Mouse (Mus musculus): Measurements from ENCODE around the gene Camsap1. TPM values are rescaled to one million over a fixed set of nuclear protein-coding genes. Genes with fewer than 3 reads are reported as not detected.

Gene Camsap1
- total and polyA plus RNA-seq, 3 experiments, result 6.2 to 22.1 (median 17.2) TPM

GRCm38 (mm10) chr2:26011420-26011819 is 28.3 kb upstream of the Camsap1 start:
- Histone ChIP-seq H3K27ac (ENCODE audit: insufficient read depth, low read depth) (no peak overlapping the region), H3K4me2 (ENCODE audit: insufficient read depth, low read depth, poor library complexity, severe bottlenecking) (no peak overlapping the region), H3K4me3 (replicated peaks in 1 of 3; ENCODE audit: low read depth in 2 of 3, low read length in 2 of 3, poor library complexity in 1 of 3) (no peak overlapping the region), H3K79me2 (replicated peaks; ENCODE audit: control insufficient read depth, extremely low read depth, insufficient read depth, poor library complexity, severe bottlenecking) (no peaks in the 10 kb centered on the region), H3K9me3 (replicated peaks; ENCODE audit: low read length) (no peaks in the 10 kb centered on the region), H3K27me3 (replicated peaks) (no peaks in the 10 kb centered on the region), H3K36me3 (replicated peaks in 1 of 2; ENCODE audit: control insufficient read depth in 1 of 2, insufficient read depth in 1 of 2, low read length in 1 of 2) (peaks cover 81 to 95% of the 10 kb centered on the region in 2 experiments), H3K4me1 (ENCODE audit: control insufficient read depth in 1 of 2, insufficient read depth in 2 of 2) (0 out of 4 replicates have a peak, but pooled peaks cover 0 to 2% of the 10 kb centered on the region in 2 experiments), H3K9ac (ENCODE audit: insufficient read depth, low read depth) (no peak overlapping the region)
- DNase-seq (ENCODE audit: extremely low read depth), result no peak
- no peak for TF ChIP-seq PAX5 (IDR thresholded peaks at IDR 0.05; ENCODE audit: low read length)
- TF ChIP-seq NELFE (IDR thresholded peaks at IDR 0.05; ENCODE audit: low read depth, low read length), result no peak
- no peak for TF ChIP-seq E2F4 (IDR thresholded peaks at IDR 0.05; ENCODE audit: insufficient replicate concordance, low read depth, low read length)
- no peak for TF ChIP-seq HCFC1 (IDR thresholded peaks at IDR 0.05; ENCODE audit: low read depth, low read length)
- TF ChIP-seq CTCF (conservative IDR thresholded peaks at IDR 0.05 in 1 of 2, IDR thresholded peaks at IDR 0.05 in 1 of 2; ENCODE audit: low read depth in 2 of 2, low read length in 2 of 2), result no peak
- no peak for TF ChIP-seq CHD2 (IDR thresholded peaks at IDR 0.05; ENCODE audit: low read length)
- TF ChIP-seq RAD21 (IDR thresholded peaks at IDR 0.05; ENCODE audit: low read depth, low read length), result no peak
- TF ChIP-seq ZMIZ1 (IDR thresholded peaks at IDR 0.05; ENCODE audit: low read depth, low read length), result no peak
- no peak for TF ChIP-seq MAZ (IDR thresholded peaks at IDR 0.05; ENCODE audit: low read depth, low read length)
- in situ Hi-C loops (cut with MboI; ENCODE audit: low pct_ligation_motif_present, low pct_unique_long_range_greater_than_20kb, low sequenced_read_pairs), result no loop called here
- dilution Hi-C loops (cut with MboI; ENCODE audit: extremely low pct_ligation_motif_present, extremely low pct_unique_long_range_greater_than_20kb, low sequenced_read_pairs), result no loop called here

DNA sequence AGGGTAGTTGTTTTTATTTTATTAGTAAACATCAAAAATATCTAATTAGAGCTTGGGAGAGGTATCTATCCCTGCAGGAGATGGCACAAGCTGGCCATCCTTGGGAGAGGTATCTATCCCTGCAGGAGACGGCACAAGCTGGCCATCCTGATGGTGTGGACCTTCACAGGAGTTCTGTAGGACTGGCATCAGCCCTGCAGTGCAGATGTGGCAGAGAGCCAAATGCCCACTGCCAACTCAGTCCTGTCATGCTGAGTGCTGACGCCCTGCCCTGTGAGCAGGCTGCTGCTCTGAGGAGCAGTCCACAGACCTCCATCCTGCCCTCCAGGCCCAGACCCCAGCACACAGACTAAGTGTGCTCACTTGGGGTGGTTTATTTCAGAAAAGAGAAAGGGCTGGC is 18.9 kb upstream of the Camsap1 start:
- Histone ChIP-seq H3K9ac (ENCODE audit: insufficient read depth, low read depth) (no peak overlapping the region), H3K4me3 (replicated peaks in 1 of 3; ENCODE audit: low read depth in 2 of 3, low read length in 2 of 3, poor library complexity in 1 of 3) (no peak overlapping the region), H3K4me2 (ENCODE audit: insufficient read depth, low read depth, poor library complexity, severe bottlenecking) (no peak overlapping the region), H3K79me2 (replicated peaks; ENCODE audit: control insufficient read depth, extremely low read depth, insufficient read depth, poor library complexity, severe bottlenecking) (no peaks in the 10 kb centered on the region), H3K27ac (ENCODE audit: insufficient read depth, low read depth) (no peak overlapping the region), H3K36me3 (replicated peaks in 1 of 2; ENCODE audit: control insufficient read depth in 1 of 2, insufficient read depth in 1 of 2, low read length in 1 of 2) (peaks cover 60 to 94% of the 10 kb centered on the region in 2 experiments), H3K4me1 (ENCODE audit: control insufficient read depth in 1 of 2, insufficient read depth in 2 of 2) (0 out of 4 replicates have a peak, but pooled peaks cover 0 to 3% of the 10 kb centered on the region in 2 experiments), H3K27me3 (replicated peaks) (no peaks in the 10 kb centered on the region), H3K9me3 (replicated peaks; ENCODE audit: low read length) (no peaks in the 10 kb centered on the region)
- no peak for TF ChIP-seq SIN3A (IDR thresholded peaks at IDR 0.05; ENCODE audit: low read length)
- dilution Hi-C loops (cut with MboI; ENCODE audit: extremely low pct_ligation_motif_present, extremely low pct_unique_long_range_greater_than_20kb, low sequenced_read_pairs) (no loop called here), in situ Hi-C loops (cut with MboI; ENCODE audit: low pct_ligation_motif_present, low pct_unique_long_range_greater_than_20kb, low sequenced_read_pairs) (no loop called here)
- no peak for DNase-seq (ENCODE audit: extremely low read depth)

DNA sequence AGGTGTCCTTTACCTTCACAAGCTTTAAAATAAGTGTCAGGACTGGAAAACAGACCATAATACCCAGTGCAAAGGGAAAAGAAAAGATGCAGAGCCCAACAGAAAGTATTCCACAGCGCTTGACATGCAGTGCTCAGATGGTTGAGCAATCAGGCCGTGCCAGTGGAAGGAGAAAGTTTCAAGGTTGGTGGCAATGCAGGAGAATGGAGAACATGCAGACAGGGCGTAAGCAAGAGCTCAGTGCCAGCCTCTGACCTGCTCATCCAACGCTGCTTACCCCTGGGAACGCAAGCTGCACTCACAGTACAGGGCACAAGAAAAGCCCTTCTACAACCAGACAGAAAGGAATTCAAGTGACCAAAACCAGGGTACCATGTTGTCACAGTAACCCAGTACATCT is 18.1 kb upstream of the Camsap1 start:
- Histone ChIP-seq H3K9me3 (replicated peaks; ENCODE audit: low read length) (no peaks in the 10 kb centered on the region), H3K4me3 (replicated peaks in 1 of 3; ENCODE audit: low read depth in 2 of 3, low read length in 2 of 3, poor library complexity in 1 of 3) (no peak overlapping the region), H3K9ac (ENCODE audit: insufficient read depth, low read depth) (no peak overlapping the region), H3K27me3 (replicated peaks) (no peaks in the 10 kb centered on the region), H3K4me1 (ENCODE audit: control insufficient read depth in 1 of 2, insufficient read depth in 2 of 2) (no peaks in the 10 kb centered on the region), H3K79me2 (replicated peaks; ENCODE audit: control insufficient read depth, extremely low read depth, insufficient read depth, poor library complexity, severe bottlenecking) (no peaks in the 10 kb centered on the region), H3K36me3 (replicated peaks in 1 of 2; ENCODE audit: control insufficient read depth in 1 of 2, insufficient read depth in 1 of 2, low read length in 1 of 2) (peaks cover 55 to 93% of the 10 kb centered on the region in 2 experiments), H3K27ac (ENCODE audit: insufficient read depth, low read depth) (no peak overlapping the region), H3K4me2 (ENCODE audit: insufficient read depth, low read depth, poor library complexity, severe bottlenecking) (no peak overlapping the region)
- TF ChIP-seq JUND (conservative IDR thresholded peaks at IDR 0.05; ENCODE audit: low read depth, low read length) (no peak), MYC (IDR thresholded peaks at IDR 0.05; ENCODE audit: low read depth, low read length) (no peak), NRF1 (IDR thresholded peaks at IDR 0.05; ENCODE audit: low read depth, low read length) (no peak), POLR2AphosphoS2 (IDR thresholded peaks at IDR 0.05; ENCODE audit: low read depth, low read length) (no peak), E2F4 (IDR thresholded peaks at IDR 0.05; ENCODE audit: insufficient replicate concordance, low read depth, low read length) (no peak), CTCF (conservative IDR thresholded peaks at IDR 0.05 in 1 of 2, IDR thresholded peaks at IDR 0.05 in 1 of 2; ENCODE audit: low read depth in 2 of 2, low read length in 2 of 2) (no peak), ZMIZ1 (IDR thresholded peaks at IDR 0.05; ENCODE audit: low read depth, low read length) (no peak), EP300 (IDR thresholded peaks at IDR 0.05; ENCODE audit: low read length) (no peak), JUN (IDR thresholded peaks at IDR 0.05; ENCODE audit: insufficient read depth, low read depth, low read length) (no peak), TBP (conservative IDR thresholded peaks at IDR 0.05; ENCODE audit: low read depth, low read length) (no peak), SIN3A (IDR thresholded peaks at IDR 0.05; ENCODE audit: low read length) (no peak)
- in situ Hi-C loops (cut with MboI; ENCODE audit: low pct_ligation_motif_present, low pct_unique_long_range_greater_than_20kb, low sequenced_read_pairs) (no loop called here), dilution Hi-C loops (cut with MboI; ENCODE audit: extremely low pct_ligation_motif_present, extremely low pct_unique_long_range_greater_than_20kb, low sequenced_read_pairs) (no loop called here)
- no peak for DNase-seq (ENCODE audit: extremely low read depth)

All from CH12.LX (cell line).